Mouse (Mus musculus): ENCODE measurements at regions not wholly inside any gene's neighbourhood (a gene's known extent, or its start where the extent isn't known, plus 50 kb on each side); places are given as distances from the start of the nearest gene placed in this dataset.

DNA sequence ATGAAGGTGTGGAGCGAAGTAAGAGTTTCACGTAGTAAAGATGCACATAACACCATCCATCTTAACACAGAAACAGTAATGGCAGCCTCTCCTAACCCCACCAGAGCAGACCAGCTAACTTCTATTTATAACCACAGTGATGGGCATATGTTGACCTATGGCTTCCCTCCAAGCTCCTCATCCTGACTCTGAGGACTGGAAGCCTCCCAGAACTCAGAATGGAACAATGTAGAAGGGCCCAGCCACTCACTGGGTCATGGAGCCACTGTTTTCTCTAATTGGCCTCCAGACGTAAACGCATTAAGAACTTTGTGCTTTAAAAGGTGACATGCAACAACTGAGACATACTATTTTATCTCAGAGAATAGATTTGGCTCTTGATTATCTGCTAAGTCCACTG is 77.0 kb downstream of the Irs2 start:
- DNase-seq = no peak

DNA sequence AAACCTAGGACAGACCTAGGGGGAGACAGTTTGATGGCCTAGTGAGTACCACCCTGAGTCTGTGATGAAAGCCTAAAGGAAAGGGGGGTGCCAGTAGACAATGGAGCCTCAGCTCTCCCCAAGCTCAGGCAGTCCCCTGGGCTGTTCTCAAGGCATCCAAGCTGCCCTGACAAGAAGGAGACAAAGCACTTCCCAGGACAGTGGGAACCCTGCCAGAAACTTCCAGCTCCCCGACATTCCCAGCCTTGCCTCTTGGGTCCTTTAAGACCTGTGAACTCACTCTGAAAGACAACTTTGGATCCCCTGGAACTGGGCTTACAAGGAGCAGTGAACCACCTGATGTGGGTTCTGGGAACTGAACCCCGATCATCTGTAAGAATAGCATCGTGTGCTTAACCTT is 79.4 kb downstream of the Irs2 start:
- DNase-seq = no peak

DNA sequence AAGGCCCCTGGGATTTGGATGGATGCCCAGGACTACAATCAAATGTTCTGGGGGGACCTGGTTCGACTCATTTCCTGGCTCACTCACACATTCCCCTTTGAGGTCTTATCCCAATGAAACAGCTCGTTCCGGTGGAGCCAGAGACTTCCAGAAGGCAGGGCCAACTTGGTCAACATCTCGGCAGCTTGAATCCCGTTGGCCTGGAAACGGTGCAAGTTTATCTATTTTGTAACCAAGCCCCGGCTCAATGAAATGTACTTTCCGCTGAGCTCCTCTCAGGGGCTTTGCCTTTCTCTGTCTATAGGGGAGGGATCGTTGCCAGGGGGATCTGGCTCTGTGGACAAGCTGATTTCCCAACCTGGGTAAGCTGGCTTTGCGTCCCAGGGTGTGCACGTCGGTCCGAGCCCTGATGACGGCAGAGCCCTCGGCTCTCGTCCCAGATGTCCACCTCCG is 79.9 kb downstream of the Irs2 start:
- no peak for DNase-seq

DNA sequence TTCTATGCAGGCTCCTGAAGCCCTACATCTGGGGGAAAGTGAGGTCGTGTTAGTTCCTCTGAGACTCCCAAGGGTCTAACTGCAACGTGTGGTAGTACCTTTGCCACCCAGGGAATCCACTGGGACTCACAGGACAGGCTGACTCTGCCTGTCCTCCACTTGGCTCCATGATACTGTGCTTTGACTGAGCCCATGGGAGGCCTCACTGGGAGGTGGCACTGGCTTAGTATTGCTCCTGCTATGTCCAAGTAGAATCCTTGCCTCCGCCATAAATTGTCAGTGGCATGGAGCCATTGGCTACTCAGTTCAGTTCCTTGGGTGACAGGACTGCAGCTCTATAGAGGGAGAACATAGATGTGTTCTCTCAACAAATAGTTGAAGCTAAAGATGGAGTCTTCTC is 81.1 kb downstream of the Irs2 start:
- no peak for DNase-seq

DNA sequence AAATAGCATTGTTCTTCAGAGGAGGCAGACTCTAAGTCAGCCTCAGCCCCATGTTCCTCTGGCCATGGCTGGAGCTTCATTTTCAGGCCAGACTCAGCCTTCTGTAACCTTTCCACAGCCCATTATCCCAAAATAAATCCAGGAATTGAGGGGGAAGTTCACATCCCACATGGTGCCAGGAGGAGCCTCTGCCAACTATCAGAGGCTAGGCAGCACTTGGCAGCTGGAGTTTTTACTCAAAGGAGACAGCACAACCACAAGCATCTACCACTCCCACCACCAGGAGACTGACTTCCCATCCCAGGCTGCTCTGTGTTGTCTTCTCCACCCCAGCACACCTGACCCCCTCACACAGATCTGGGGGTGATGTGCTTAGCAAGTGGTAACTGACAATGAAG is 81.7 kb downstream of the Irs2 start:
- DNase-seq = no peak

DNA sequence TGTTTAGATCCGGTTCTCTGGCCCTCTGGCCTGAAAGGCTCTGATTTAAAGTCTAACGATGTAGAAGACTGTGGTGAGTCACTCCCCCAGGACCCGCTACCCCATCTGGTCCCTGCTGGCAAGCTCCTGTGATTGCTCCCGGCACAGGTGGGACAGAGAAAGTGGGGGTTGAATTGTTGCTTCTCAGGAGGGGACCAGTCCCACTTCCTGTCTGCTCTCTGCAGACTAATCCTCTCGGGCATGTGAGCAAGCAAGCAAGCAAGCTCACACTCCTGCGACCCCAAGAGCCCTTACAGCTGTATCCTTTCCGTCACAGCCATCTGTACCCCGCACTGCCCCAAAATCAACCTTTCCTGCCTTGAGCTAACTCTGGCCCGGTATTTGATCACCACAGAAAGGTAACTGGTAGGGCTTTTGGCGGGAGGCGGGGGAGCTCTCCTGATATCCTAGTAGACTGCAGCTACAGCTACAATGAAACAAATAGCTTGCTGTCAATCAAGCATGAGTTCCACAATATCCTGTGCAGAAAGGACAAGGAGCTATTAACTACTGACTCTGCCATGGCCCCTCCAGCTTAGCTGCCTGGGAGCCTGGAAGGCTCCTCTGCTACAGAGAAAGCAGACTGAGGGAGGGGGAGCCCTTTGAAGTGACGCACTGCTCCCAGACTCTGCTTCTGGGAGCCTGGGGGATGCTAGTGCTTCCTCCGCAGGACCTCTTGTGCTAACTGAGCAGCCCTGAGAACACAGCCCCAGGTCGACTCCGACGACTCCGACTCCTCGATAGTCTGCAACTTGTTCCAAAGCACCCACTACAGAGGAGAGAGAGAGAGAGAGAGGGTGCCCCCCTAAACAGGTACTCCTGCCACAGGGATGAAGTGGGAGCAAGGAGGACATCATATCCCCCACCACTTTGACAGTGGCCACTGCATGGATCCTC is 82.4 kb downstream of the Irs2 start:
- no peak for DNase-seq

DNA sequence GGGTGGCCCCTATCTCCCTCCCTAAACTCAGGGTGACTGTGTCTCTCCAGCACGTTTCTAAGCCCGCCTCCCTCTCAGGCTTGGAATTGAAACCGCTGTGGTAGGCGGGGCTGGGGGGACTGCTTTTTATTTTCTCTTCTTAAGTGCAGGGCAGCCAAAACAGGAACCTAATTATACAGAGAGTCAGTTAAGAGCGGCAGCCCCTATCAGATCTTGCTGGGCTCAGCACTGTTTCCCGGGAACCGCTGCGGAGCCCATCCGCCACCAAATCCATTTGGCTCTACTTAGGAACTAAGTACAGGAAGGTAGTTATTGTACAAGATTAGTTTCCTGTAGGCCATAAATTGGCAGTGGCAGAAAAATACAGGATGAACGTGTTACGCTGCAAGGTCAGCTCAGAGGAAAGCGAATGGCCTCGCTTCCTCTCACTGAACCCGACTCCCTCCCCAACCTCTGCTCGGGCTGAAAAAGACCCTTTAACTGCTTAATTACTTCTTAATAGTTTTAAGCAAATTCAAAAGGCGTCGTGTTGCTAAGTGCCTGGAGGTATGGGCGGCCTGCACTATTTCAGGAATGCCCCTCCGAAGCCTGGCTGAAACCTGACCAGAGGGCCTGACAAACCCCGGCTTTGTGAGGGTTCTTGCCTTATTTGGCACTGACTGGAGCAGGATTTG is 83.6 kb downstream of the Irs2 start:
- DNase-seq = no peak

DNA sequence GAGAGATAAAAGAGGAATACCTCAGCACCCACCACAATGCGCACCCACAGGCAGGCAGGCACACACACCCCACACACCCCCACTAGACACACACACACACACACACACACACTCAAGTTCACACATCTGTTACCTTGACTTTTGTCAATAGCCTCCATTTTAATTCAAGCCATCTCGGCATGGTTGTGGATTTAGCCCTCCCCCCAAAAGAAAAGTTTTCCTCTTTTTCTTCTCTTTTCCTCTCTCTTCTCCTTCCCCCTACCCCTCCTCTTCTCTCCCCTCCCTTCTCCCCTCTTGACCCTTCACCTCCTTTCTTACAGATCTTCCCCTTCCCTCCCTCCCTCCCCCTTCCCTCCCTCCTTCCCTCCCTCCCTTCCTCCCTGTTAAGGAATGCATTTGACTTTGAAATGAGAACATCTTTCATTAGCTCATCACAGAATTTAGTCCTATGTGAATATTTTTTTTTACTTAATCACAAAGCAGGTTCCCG is 84.2 kb downstream of the Irs2 start:
- DNase-seq = no peak

DNA sequence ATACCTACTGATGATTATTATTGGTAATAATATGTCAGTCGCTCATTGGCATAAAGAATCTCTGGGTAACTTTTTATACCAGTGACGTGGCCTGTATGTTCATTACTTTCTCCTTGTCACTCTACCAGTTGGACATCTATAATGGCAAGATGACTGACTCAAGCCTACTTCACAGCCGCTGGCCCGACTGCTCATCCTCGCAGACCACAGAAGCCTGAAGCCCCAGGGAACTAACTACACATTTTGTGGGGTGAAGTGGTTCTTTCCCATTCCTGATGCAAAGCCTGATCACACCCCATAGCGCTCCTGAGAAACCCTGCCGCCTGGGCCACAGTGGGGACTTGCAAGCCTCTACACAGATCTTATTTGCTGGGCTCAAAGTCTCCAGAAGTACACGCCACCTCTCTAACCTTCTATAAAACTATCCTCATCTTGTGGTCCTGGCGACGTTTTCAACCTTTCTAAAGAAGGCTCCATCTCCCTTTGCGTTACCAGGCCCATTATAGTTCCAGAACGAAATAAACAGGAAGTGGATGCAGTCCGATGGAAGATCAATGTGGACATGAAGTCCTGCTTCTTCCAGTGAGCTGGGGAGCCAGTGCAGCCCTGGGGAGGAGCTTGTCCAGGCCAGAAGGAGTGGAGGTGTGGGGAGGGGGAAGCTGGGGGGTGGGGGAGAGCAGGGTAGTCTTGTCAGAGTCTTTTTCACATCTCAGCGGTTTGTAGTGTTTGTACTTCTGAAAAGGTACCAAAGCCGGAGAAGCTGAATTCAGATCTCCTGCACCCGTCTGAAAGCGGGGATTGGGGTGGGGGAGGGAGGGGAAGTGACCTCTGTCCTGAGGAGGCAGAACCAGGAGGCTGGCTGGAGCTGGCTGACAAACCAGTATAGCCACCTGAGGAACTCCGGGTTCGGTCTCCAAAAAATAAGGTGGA is 84.9 kb downstream of the Irs2 start:
- no peak for DNase-seq

DNA sequence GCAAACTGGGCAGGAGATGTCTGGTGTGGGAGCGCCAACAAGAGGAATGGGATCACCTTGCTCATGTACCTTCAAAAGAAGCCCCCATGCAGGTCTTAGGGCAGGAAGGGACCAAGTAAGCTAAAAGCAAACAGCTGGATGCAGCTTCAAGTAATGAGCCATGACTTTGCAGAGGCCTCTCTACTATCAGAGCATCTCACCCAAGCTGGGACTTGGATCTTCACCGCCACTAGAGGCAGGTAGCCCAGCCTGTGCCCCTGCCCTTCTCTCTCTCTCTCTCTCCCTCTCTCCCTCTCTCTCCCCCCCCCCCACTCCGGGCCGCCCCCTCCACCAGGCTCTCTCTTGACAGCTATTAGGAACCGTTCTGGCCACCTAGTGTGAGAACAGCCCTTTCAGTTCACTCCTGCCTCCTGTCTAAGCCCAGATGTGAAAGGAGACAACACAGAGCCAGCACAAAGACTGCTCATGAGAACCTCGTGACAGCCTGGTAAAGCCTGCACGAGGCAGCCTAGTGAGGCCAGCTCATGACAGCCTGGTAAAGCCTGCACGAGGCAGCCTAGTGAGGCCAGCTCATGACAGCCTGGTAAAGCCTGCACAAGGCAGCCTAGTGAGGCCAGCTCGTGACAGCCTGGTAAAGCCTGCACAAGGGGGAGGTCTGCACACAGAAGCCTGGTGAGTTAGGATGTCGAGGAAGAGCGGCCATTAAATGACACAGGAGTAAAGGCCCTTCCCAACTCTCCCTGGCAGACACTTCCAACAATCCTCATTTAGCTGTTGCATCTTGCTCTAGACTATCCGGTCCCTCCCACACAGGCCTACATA is 85.8 kb downstream of the Irs2 start:
- DNase-seq = no peak

DNA sequence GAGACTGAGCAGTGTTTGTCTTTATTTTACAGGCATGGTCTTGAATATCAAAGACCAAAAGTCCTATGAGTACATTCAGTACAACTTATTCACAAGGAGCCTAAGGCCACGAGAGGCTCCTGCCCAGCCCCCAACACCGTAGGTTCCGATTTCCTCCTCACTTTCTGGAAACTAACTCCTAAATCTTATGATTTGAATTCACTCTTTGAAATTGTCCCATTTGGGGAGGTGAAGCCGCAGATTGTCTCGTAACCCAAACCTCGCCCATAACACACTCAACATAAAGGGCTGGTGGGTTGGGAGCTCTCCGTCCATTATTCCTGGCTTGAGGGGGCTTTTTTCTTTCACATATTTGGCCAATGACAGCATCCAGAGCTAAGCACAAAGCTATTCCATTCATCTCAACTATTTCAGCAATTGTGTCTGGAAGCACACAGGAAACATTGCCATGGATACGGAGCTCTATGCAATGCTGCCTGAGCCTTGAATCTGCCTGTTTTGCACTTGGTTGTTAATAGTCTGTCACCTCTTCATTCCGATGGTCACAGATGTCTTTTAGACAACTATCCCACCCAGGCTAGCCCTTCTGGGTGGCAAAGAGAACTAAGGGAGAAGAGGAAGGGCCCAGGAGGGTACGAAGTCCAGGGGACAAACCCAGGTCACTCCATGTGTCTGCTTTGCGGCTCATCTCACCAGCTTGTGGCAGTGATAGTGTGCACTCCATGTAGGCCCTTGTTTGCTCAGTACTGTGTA is 86.6 kb downstream of the Irs2 start:
- DNase-seq = no peak

DNA sequence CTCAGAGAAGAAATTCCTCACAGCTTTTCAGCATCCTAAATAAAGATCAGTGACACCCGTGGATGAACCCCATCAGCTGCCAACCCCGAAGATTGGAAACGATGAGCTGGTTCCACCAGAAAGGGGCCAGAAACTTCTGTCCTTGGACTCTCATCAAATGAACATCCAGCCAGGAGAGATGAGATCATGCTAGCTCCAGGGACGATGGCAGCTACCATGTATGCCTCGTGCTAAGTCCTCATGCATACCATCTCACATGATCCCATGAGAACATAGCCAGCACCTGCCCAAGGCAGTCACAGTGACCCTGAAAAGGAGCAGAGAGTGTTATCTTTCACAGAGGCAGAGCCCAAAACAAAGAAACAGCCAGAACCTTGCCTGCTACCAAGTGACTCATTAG is 88.6 kb downstream of the Irs2 start:
- DNase-seq = no peak

DNA sequence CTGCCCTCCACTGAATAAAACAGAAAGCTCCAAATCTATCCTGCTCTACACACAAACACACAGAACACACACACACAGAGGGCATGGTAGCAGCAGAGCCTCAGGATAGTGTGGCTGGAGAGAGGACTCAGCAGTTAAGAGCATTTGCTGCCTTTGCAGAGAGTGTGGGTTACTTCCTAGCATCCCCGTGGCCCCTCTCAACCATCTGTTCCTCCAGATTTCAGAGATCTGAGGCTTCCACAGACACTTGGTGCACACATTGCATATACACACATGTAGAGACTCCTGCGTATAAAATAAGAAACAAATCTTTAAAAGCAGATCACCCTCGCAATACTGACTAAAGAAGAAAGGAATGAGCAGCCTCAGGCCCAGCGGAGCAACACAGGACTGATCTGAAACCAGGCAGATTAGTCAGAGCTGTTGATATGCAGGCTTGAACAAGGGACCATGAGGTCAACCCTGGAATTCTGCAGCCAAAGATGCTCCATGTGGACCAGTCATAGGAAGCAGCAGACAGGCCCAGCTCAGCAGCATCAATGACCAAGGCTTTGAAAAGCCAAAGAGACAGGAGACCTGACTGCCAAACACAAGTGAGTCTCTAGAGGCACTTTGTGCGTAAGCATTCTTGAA is 89.7 kb downstream of the Irs2 start:
- no peak for DNase-seq

DNA sequence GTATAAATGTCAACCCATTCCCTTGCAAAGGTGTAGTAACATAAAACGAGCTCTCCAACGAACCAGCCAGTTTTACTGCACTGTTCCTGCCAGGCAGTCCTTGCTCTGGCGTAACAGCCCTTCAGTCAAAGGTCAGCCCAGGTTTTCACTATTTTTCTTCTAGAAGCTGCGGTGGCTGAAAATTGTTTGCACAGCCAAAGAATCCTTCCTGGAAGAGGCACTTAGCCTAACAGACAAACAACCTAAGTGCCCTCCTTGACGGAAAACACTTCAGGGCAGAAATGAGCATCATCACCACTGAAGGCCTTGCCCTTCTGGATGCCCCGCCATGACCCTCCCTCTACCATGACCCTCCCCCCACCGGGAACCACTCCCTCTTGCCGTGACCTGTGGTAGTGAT is 93.6 kb downstream of the Irs2 start:
- no peak for DNase-seq

DNA sequence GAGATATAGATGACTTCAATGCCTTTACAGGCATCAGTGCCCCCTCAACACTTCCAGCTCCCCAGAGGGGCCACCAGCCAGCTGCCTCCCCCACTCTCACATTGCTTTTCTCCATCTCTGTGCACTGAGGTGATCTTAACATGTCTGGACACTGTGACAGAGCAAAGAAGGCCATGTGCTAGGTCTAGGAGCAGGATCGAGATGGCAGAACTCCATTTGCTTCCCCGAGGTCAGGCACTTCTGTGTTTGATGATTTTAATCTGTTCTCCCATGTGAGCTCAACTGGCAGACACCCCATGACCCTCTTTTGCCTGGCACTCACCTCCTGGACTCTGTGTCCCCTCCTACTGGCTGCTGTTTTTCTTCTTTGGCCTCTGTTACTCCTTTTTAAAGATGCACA is 95.8 kb downstream of the Irs2 start:
- no peak for DNase-seq

DNA sequence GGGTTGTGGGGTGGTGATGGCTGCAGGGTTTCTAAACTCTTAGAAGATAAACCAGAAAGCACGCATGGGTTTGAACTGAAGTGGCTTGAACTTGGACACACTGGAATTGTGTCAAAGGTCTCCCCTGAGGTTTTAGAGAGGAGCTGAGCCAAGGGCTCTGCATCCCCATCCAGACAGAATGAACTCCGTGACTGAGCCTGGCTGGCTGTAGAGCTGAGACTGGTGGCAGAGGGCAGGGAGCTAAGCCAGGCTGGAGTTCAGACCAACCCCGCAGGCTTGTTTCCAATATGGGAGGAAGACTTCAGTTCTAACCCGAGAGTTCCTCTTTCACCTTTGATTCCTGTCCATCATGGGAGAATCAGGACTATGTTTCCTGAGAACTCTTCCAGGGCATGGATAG is 96.9 kb downstream of the Irs2 start:
- DNase-seq = no peak

DNA sequence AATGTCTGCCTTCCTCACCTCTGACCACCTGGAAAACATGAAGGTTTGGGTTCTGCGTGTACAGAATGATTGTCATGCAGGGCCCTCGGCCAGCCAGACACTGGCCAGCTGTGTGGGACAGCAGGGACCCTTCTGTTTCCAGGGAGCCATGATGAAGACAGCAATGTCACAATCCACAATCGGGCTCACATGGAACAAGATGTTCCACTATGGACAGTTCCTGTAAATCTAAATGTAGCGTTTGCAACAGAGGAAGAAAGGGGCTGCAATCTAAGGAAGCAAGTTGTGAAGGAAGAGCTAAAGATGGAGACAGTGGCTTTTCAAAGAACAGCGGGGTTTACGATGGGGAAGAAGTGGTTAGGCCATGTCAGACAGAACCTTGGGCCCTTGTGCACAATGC is 97.3 kb downstream of the Irs2 start:
- no peak for DNase-seq

DNA sequence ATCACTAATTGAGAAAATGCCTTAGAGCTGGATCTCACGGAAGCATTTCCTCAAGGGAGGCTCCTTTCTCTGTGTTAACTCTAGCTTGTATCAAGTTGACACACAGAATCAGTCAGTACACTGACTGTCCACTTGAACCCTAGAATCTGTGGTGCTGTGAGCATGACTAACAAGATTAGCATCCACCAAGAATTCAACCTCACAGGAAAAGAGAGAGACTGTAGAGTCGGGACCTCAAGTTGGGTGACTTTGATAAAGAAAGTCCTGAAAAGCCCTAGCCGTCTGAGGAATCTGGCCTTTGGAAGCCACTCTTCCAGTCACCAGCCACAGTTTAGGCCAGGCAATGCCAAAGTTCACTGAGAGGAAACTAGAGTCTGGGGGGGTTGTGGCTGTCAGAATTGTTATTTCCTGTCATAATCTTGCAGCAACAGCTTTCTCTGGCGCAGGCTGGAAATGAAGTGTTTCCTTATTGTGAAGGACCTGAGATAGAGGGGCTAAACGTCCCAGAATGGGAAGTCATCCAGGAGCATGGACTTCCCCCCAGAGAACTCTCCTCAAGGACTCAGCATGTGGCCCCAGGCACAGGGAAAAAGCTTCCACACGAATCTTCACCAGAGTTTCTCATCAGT is 97.9 kb downstream of the Irs2 start:
- DNase-seq = no peak

DNA sequence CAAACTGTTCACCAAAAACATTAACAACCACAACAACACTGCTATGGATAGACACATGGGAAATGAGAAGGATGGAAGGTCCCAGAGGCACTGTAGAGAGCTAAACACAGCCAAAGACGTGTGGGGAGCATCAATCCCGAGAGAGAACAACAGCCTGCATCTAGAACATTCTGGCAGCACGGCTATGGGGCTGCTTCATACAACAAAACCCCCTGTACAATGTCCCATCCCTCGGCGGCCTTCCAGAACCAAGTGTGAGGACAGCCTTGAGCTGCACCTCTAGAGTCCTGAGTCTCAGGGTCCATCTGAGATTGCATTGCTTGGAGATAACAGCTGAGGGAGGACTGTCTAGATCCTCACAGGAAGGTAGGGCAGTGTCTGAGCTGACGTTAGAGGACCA is 99.1 kb downstream of the Irs2 start:
- no peak for DNase-seq

DNA sequence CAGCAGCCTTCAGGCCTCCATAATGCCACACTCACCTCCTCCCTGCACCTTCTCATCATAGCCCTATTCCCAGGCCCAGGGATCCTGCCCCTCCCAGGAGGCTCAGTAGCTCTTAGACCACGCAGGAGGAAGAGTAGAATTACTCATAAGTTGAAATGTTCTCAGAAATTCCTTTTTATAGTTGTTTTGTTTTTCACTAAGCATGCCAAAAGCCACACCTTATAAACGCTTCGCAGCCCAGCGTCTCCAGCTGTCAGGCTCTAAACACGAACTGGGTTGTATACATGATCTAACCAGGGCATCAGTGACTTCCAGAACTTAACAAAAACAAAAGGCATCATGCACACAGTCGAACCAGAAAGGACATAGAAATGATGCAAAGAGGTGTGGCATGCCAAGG is 101.9 kb downstream of the Irs2 start:
- no peak for DNase-seq
